Mouse (Mus musculus): ENCODE data around the gene Atp2a3.

Gene Atp2a3

GRCm38 (mm10) chr11:73007698-73008481, 46.9 kb downstream of the Atp2a3 start:
- DNase-seq: peak; percentile 82 to 86

GRCm38 (mm10) chr11:73008826-73009225, 47.9 kb downstream of the Atp2a3 start:
- no peak for DNase-seq

- DNase-seq: no peak
Observed at GRCm38 (mm10) chr11:73009531-73010274, 48.7 kb downstream of the Atp2a3 start.

- no peak for DNase-seq
Observed at GRCm38 (mm10) chr11:73013981-73014380, 53.0 kb downstream of the Atp2a3 start.

GRCm38 (mm10) chr11:73014831-73015344, 53.9 kb downstream of the Atp2a3 start:
- DNase-seq: no peak

- DNase-seq: peak; percentile 41 to 44
Observed at GRCm38 (mm10) chr11:73015391-73016102, 54.6 kb downstream of the Atp2a3 start.

- no peak for DNase-seq
Observed at GRCm38 (mm10) chr11:73016103-73016420, 55.1 kb downstream of the Atp2a3 start.

- DNase-seq: peak; percentile 90 to 94
Observed at GRCm38 (mm10) chr11:73018471-73019146, 57.6 kb downstream of the Atp2a3 start, which contains the start of gene Camkk1. Gene Camkk1 (plus strand): TSS chr11:73019008.

- DNase-seq: peak; percentile 54 to 71
Observed at GRCm38 (mm10) chr11:73019147-73019795, 58.3 kb downstream of the Atp2a3 start.

GRCm38 (mm10) chr11:73020953-73021800, 60.2 kb downstream of the Atp2a3 start:
- DNase-seq: no peak

GRCm38 (mm10) chr11:73023099-73023498, 62.1 kb downstream of the Atp2a3 start:
- no peak for DNase-seq

GRCm38 (mm10) chr11:73023827-73024226, 62.9 kb downstream of the Atp2a3 start:
- no peak for DNase-seq

GRCm38 (mm10) chr11:73024236-73024904, 63.4 kb downstream of the Atp2a3 start:
- peak; percentile 45 to 65 for DNase-seq

- no peak for DNase-seq
Observed at GRCm38 (mm10) chr11:73026961-73027360, 66.0 kb downstream of the Atp2a3 start.

GRCm38 (mm10) chr11:73030821-73031498, 70.0 kb downstream of the Atp2a3 start:
- DNase-seq: peak; percentile 87 to 93

- no peak for DNase-seq
Observed at GRCm38 (mm10) chr11:73031536-73031935, 70.6 kb downstream of the Atp2a3 start.

- DNase-seq: no peak
Observed at GRCm38 (mm10) chr11:73036077-73036476, 75.1 kb downstream of the Atp2a3 start.

GRCm38 (mm10) chr11:73036889-73037288, 75.9 kb downstream of the Atp2a3 start:
- DNase-seq: peak in 1 of 2 experiments; percentile 23

- no peak for DNase-seq
Observed at GRCm38 (mm10) chr11:73037691-73038090, 76.7 kb downstream of the Atp2a3 start.

Data from kidney, postnatal 4 days (tissue).